Mouse (Mus musculus) stomach, postnatal 0 days (tissue): ENCODE measurements around the gene Vps11.

Experiments used
- CTCF ChIP-seq: IDR thresholded peaks from 2 replicates; pipeline ENCODE4 v1.5.1; 2016; ENCODE audit warnings: antibody characterized with exemption, low read depth, mild to moderate bottlenecking, moderate library complexity
- EP300 ChIP-seq: optimal IDR thresholded peaks from 2 replicates; pipeline ENCODE3; 2016; ENCODE audit warnings: antibody characterized with exemption

GRCm38 (mm10) chr9:44376141-44376540 is 14.7 kb upstream of the Vps11 start:
- TF ChIP-seq CTCF (no peak), EP300 (no peak)
